Mouse (Mus musculus) neural tube, embryonic 12.5 days (tissue): Measurements from ENCODE around the gene Crisp3. TPM values are rescaled to one million over a fixed set of nuclear protein-coding genes. Genes with fewer than 3 reads are reported as not detected.
"Not testable (repeated sequence)": the region's sequence is repeated elsewhere in the genome, so short reads cannot be mapped to it uniquely, and the experiment has no call there.

Experiments used
- ATAC-seq: fragments of 200-750 bp; cut with Nextera tagmentation; 2 replicates; pipeline ENCODE4 v1.8.0; 2017; ENCODE audit warnings: low read depth, mild to moderate bottlenecking, moderate TSS enrichment, moderate library complexity; ENCODE audit not compliant: low FRiP score
- H3K27ac ChIP-seq: fragments of 300-500 bp; sonication (generic); 2 replicates; pipeline ENCODE4 v1.5.1; 2016
- H3K27me3 ChIP-seq: fragments of 300-500 bp; sonication (generic); replicated peaks from 2 replicates; pipeline ENCODE4 v1.6.1; 2016; ENCODE audit warnings: mild to moderate bottlenecking
- H3K36me3 ChIP-seq: fragments of 300-500 bp; sonication (generic); 2 replicates; pipeline ENCODE4 v1.6.1; 2016; ENCODE audit warnings: mild to moderate bottlenecking
- H3K4me1 ChIP-seq: fragments of 300-500 bp; sonication (generic); 2 replicates; pipeline ENCODE4 v1.6.1; 2016
- H3K4me2 ChIP-seq: fragments of 300-500 bp; sonication (generic); replicated peaks from 2 replicates; pipeline ENCODE4 v1.6.1; 2016; ENCODE audit warnings: mild to moderate bottlenecking
- H3K4me3 ChIP-seq: fragments of 300-500 bp; sonication (generic); 2 replicates; pipeline ENCODE4 v1.5.1; 2016
- H3K9ac ChIP-seq: fragments of 300-500 bp; sonication (generic); 2 replicates; pipeline ENCODE4 v1.6.1; 2016; ENCODE audit warnings: mild to moderate bottlenecking
- H3K9me3 ChIP-seq: fragments of 300-500 bp; sonication (generic); 2 replicates; pipeline ENCODE4 v1.6.1; 2016; ENCODE audit warnings: mild to moderate bottlenecking
- WGBS: fragments of 180-500 bp; shearing (Covaris S2); methylation state at CpG from one replicate; pipeline ENCODE4 v1.1.7; 2016; 5-methylcytosine and 5-hydroxymethylcytosine counted together
- polyA plus RNA-seq: library from polyadenylated mRNA; unstranded; fragments of >200 nt; fragmentation: Nextera tagmentation; extraction: Ambion mirVana; gene quantifications from 2 replicates; pipeline ENCODE4 v1.2.1, GENCODE M21; 2016

Gene Crisp3
- polyA plus RNA-seq: not detected in 2 replicates

- H3K9me3 ChIP-seq: no peaks in the 10 kb centered on the region
- no peak within 1 kb of the TSS for H3K4me3 ChIP-seq
- no peaks in the 10 kb centered on the region for H3K4me1 ChIP-seq
- H3K36me3 ChIP-seq: no peaks in the 10 kb centered on the region
- H3K27me3 ChIP-seq: no peaks in the 10 kb centered on the region
- H3K4me2 ChIP-seq: no peak within 1 kb of the TSS
- no peak within 1 kb of the TSS for H3K9ac ChIP-seq
- H3K27ac ChIP-seq: no peak within 1 kb of the TSS
- ATAC-seq: no peak
Measured at GRCm38 (mm10) chr17:40242135-40242534, at the start of gene Crisp3. Crisp3 (minus strand) TSS chr17:40242288.

DNA sequence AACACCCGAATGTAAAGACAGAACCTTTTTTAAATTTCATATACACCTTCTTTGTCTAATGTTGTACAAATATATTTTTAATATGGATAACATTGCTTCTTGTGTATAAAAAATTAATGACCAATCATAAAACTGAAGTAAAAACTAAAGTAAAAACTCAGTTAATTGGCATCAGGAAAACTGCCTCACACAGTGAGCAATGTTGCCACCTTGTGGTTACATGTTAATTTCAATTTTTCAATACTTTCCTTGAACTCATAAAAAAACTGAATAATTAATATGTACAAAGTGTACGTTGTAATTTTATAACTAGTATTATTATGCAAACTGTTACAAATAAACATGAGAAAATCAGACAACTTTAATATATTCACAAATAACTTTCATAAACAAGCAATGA is 43.3 kb upstream of the Crisp3 start:
- no peaks in the 10 kb centered on the region for H3K36me3 ChIP-seq
- H3K9ac ChIP-seq: no peak overlapping the region
- H3K4me2 ChIP-seq: no peak overlapping the region
- no peaks in the 10 kb centered on the region for H3K27me3 ChIP-seq
- no peaks in the 10 kb centered on the region for H3K9me3 ChIP-seq
- no peak overlapping the region for H3K4me3 ChIP-seq
- no peak overlapping the region for H3K27ac ChIP-seq
- no peaks in the 10 kb centered on the region for H3K4me1 ChIP-seq
- ATAC-seq: no peak
- 82% methylated on average over 2 of the region's 2 CpGs for WGBS

DNA sequence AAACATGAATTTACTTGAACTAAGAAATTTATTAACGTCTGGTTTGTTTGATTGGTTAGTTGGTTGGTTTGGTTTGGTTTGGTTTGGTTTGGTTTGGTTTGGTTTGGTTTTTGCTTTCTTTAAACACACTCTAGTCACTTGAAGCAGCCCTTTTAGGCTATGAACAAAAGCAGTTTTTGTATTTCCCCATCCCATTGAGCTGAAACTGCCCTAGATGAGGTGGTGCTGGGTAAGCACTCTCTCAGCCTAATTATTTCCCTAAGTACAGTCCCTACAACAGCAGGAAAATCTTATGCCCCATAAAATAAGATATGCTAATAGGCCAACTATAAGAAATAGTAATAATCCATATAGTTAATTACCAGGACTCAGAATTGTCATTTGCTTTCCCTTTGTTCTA is 33.4 kb upstream of the Crisp3 start:
- WGBS: 79% methylated on average over 1 of the region's 1 CpGs
- Histone ChIP-seq H3K9me3 (no peaks in the 10 kb centered on the region), H3K4me1 (no peaks in the 10 kb centered on the region), H3K4me3 (no peak overlapping the region), H3K36me3 (no peaks in the 10 kb centered on the region), H3K27me3 (no peaks in the 10 kb centered on the region), H3K9ac (no peak overlapping the region), H3K4me2 (no peak overlapping the region), H3K27ac (no peak overlapping the region)
- no peak for ATAC-seq

GRCm38 (mm10) chr17:40274906-40275470 is 32.9 kb upstream of the Crisp3 start:
- Histone ChIP-seq H3K36me3 (no peaks in the 10 kb centered on the region), H3K27me3 (no peaks in the 10 kb centered on the region), H3K4me2 (no peak overlapping the region), H3K9me3 (no peaks in the 10 kb centered on the region), H3K27ac (no peak overlapping the region), H3K9ac (no peak overlapping the region), H3K4me3 (no peak overlapping the region), H3K4me1 (no peaks in the 10 kb centered on the region)
- ATAC-seq: no peak
- 65% methylated on average over 1 of the region's 1 CpGs for WGBS

DNA sequence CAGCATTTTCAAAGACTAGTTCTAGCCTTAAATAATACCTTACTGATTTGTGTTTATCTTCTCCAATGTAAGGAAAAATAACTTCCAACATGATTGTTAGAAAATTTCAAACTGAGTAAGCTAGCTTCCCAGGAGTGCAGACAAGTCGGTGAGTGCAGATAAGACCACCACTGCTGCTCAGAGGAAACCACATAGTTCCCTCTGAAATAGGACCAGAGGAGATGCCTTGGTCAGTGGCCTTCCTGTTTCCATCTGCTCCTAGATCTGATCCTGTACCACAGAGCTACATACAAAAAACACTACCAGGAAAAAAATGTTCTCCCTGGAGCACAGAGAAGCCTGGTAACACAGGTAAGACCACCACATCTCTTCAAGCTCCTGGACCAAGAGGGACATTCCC is 10.4 kb upstream of the Crisp3 start:
- no peaks in the 10 kb centered on the region for H3K9me3 ChIP-seq

DNA sequence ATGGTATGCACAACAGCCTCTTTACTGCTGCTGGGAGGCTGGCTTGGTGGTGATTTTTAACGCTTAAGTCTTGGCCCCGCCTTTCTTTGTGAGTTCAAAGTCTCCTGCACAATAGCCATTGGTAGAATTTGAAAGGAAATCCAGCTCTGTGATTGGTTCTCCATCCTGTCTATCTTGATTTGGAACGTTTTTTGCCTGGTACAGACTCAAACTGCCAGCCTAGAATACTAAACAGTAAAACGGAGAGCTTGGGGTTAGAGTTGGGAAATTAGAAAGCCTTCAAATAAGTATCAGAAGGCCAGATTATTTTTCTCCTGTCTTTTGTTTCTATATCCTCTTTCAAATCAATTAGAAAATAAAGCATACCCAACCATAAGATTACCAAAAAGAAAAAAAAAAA is 33.5 kb downstream of the Crisp3 start, which contains the start of gene Pgk2:
Pgk2 (minus strand) TSS at position 101 of the 400 bp plus-strand sequence.
- H3K9ac ChIP-seq: no peak within 1 kb of the TSS
- H3K27ac ChIP-seq: no peak within 1 kb of the TSS
- no peaks in the 10 kb centered on the region for H3K27me3 ChIP-seq
- no peaks in the 10 kb centered on the region for H3K36me3 ChIP-seq
- no peak within 1 kb of the TSS for H3K4me3 ChIP-seq
- no peak for ATAC-seq
- no peaks in the 10 kb centered on the region for H3K9me3 ChIP-seq
- H3K4me2 ChIP-seq: no peak within 1 kb of the TSS
- no peaks in the 10 kb centered on the region for H3K4me1 ChIP-seq
- WGBS: 76% methylated on average over 4 of the region's 4 CpGs

More for the DNA sequence above, 10.4 kb upstream of the Crisp3 start:
- Histone ChIP-seq H3K4me2 (no peak overlapping the region), H3K27me3 (no peaks in the 10 kb centered on the region), H3K4me1 (no peaks in the 10 kb centered on the region), H3K9ac (no peak overlapping the region), H3K36me3 (no peaks in the 10 kb centered on the region), H3K4me3 (no peak overlapping the region), H3K27ac (no peak overlapping the region)
- ATAC-seq: no peak
- WGBS: 93% methylated on average over 1 of the region's 1 CpGs

GRCm38 (mm10) chr17:40201803-40202202 is 40.3 kb downstream of the Crisp3 start:
- H3K27me3 ChIP-seq, ATAC-seq, H3K4me1 ChIP-seq, H3K4me2 ChIP-seq, H3K9ac ChIP-seq, H3K4me3 ChIP-seq, H3K27ac ChIP-seq, H3K36me3 ChIP-seq, H3K9me3 ChIP-seq: not testable (repeated sequence)

DNA sequence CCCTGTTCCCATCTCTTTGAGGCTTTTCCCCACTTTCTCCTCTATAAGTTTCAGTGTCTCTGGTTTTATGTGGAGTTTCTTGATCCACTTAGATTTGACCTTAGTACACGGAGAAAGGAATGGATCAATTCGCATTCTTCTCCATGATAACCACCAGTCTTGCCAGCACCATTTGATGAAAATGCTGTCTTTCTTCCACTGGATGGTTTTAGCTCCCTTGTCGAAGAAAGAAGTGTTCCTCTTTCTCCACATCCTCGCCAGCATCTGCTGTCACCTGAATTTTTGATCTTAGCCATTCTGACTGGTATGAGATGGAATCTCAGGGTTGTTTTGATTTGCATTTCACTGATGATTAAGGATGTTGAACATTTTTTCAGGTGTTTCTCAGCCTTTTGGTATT is 51.9 kb downstream of the Crisp3 start:
- H3K4me3 ChIP-seq, H3K27ac ChIP-seq, H3K4me1 ChIP-seq, H3K9ac ChIP-seq, H3K9me3 ChIP-seq, ATAC-seq, H3K36me3 ChIP-seq, H3K4me2 ChIP-seq, H3K27me3 ChIP-seq: not testable (repeated sequence)
- WGBS: 86% methylated on average over 4 of the region's 4 CpGs

Other genes with a start within 250 kb of the Crisp3 start
- not detected in 2 replicates for gene AC192777.2, start 146.8 kb downstream of the Crisp3 start, polyA plus RNA-seq
- gene Pgk2, start 33.6 kb downstream of the Crisp3 start, polyA plus RNA-seq: not detected in 2 replicates
- not detected in 2 replicates for gene Crisp1, start 76.9 kb upstream of the Crisp3 start, polyA plus RNA-seq